Mouse (Mus musculus) forebrain, postnatal 0 days (tissue): ENCODE data around the gene Foxe3. TPM values are rescaled to one million over a fixed set of nuclear protein-coding genes. Genes with fewer than 3 reads are reported as not detected.

Experiments used
- ATAC-seq: fragments of 200-750 bp; cut with Nextera tagmentation; 2 replicates; pipeline ENCODE4 v1.8.0; 2017; ENCODE audit warnings: mild to moderate bottlenecking, moderate library complexity
- DNase-seq: peaks from one replicate; pipeline ENCODE4 v3.0.0-alpha.2; 2015
- H3K27ac ChIP-seq: fragments of 300-500 bp; sonication (generic); 2 replicates; pipeline ENCODE4 v1.5.1; 2014; ENCODE audit warnings: low read depth, mild to moderate bottlenecking, antibody characterized with exemption, low read length, moderate library complexity, mixed read lengths
- H3K27me3 ChIP-seq: fragments of 300-500 bp; sonication (generic); 2 replicates; pipeline ENCODE4 v1.6.1; 2014; ENCODE audit warnings: mild to moderate bottlenecking, low read length, mixed read lengths; ENCODE audit not compliant: insufficient read depth
- H3K36me3 ChIP-seq: fragments of 300-500 bp; sonication (generic); 2 replicates; pipeline ENCODE4 v1.6.1; 2014; ENCODE audit warnings: mild to moderate bottlenecking, moderate library complexity; ENCODE audit not compliant: insufficient read depth
- H3K4me1 ChIP-seq: fragments of 300-500 bp; sonication (generic); 2 replicates; pipeline ENCODE4 v1.6.1; 2014; ENCODE audit warnings: antibody characterized with exemption; ENCODE audit not compliant: insufficient read depth
- H3K4me2 ChIP-seq: fragments of 300-500 bp; sonication (generic); 2 replicates; pipeline ENCODE4 v1.6.1; 2014; ENCODE audit warnings: low read depth, mild to moderate bottlenecking, moderate library complexity
- H3K4me3 ChIP-seq: fragments of 300-500 bp; sonication (generic); 2 replicates; pipeline ENCODE4 v1.5.1; 2014; ENCODE audit warnings: low read depth, low read length, mixed read lengths
- H3K9ac ChIP-seq: fragments of 300-500 bp; sonication (generic); 2 replicates; pipeline ENCODE4 v1.6.1; 2014; ENCODE audit warnings: mild to moderate bottlenecking
- H3K9me3 ChIP-seq: fragments of 300-500 bp; sonication (generic); 2 replicates; pipeline ENCODE4 v1.6.1; 2016; ENCODE audit warnings: low read length
- CTCF ChIP-seq: sonication (generic); IDR thresholded peaks from 2 replicates; pipeline ENCODE4 v1.5.1; 2016; ENCODE audit warnings: antibody characterized with exemption, control low read depth, low read depth
- WGBS: fragments of 180-500 bp; shearing (Covaris S2); extraction: QIAGEN DNeasy Blood & Tissue Kit; methylation state at CpG from one replicate; pipeline ENCODE4 v1.1.7; 2014; 5-methylcytosine and 5-hydroxymethylcytosine counted together
- polyA plus RNA-seq: library from polyadenylated mRNA; unstranded; fragments of >200 nt; fragmentation: Nextera tagmentation; extraction: Ambion mirVana; gene quantifications from 2 replicates; pipeline ENCODE4 v1.2.1, GENCODE M21; 2015
- total RNA-seq: library from RNA; depleted of rRNA; stranded (reverse); fragments of >200 nt; gene quantifications from 2 replicates; pipeline ENCODE4 v1.2.3, GENCODE M21; 2014

Gene Foxe3
- total and polyA plus RNA-seq, 2 experiments from 2014 or later: not detected

DNA sequence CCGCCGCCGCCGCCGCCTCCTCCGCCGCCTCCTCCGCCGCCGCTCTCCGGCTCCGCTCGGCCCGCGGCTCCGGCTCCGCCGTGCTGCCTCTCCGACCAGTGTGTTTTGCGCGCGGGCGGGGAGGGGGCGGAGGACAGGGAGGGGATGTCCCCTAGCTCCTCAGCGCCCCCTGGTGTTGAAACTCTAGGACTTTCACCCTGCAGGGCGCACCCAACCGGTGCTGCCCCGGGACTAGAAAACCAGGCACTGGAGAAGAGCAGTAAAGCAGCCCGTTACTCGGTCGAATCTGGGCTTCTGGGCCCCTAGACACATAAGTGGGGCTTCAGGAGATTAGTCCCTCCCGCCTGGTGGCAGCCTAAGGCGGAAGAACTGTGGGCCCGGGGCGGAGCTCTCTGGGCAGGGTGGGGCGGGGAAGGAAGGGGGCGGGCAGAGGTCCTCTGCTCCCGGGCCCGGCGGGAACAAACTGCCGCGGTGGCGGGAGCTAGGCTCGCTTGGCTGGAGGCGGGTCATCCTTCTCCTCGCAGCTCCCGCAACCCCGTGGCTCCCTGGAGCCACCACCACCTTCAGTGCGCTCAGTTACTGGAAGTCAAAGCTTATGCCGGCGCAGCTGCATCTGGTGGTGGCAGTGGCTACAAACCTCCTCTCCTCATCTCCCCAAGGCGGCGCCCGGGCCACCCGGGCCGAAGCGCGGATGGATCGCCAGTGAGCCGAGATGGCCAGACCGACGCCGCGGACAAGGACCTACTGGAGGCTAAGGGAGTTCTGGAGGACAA, 16.8 kb downstream of the Foxe3 start, which contains the start of gene Foxd2:
Gene Foxd2 (minus strand): TSS at position 45 of the 773 bp plus-strand sequence.
- ATAC-seq (peak; percentile 73), DNase-seq (peak; percentile 77)
- Histone ChIP-seq H3K36me3 (no peaks in the 10 kb centered on the region), H3K4me1 (no peaks in the 10 kb centered on the region), H3K4me3 (peak within 1 kb of the TSS; percentile 29), H3K27me3 (peaks cover 87% of the 10 kb centered on the region), H3K27ac (no peak within 1 kb of the TSS), H3K9ac (no peak within 1 kb of the TSS), H3K9me3 (no peaks in the 10 kb centered on the region), H3K4me2 (peak within 1 kb of the TSS; percentile 43)
- TF ChIP-seq CTCF: peak; percentile 74
- WGBS: 1% methylated on average over 60 of the region's 64 CpGs

DNA sequence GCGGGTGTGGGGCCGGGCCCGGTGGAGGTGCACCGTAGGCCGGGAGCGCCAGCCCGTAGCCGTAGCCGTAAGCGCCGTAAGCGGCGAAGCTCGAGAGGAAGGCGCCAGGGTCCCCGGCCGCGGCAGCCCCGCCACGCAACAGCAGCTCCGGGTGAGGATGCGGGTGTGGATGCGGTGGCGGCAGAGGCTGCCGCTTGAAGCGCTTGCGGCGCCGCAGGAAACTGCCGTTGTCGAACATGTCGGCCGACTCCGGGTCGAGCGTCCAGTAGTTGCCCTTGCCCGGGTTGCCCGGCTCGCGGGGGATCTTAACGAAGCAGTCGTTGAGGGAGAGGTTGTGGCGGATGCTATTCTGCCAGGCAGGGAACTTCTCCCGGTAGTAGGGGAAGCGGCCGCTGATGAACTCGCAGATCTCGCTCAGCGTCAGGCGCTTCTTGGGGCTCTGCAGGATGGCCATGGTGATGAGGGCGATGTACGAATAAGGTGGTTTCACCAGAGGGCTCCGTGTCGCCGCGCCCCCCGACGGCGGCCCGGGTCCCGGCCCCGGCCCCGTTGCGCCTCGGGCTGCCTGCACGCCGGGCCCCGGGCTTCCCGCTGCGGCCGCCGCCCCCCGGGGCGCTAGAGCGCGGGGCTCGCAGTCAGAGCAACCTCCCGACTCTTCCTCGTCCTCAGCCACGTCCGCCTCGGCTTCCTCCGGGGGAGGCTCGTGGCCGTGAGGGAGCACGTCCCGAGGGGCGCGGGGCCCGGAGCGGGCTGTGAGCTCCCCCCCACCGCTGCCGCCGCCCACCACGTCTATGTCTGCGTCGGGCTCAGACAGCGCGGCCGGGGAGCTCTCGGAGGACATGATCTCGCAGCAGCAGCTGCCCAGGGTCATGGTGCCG, 17.6 kb downstream of the Foxe3 start:
- no peak for DNase-seq

DNA sequence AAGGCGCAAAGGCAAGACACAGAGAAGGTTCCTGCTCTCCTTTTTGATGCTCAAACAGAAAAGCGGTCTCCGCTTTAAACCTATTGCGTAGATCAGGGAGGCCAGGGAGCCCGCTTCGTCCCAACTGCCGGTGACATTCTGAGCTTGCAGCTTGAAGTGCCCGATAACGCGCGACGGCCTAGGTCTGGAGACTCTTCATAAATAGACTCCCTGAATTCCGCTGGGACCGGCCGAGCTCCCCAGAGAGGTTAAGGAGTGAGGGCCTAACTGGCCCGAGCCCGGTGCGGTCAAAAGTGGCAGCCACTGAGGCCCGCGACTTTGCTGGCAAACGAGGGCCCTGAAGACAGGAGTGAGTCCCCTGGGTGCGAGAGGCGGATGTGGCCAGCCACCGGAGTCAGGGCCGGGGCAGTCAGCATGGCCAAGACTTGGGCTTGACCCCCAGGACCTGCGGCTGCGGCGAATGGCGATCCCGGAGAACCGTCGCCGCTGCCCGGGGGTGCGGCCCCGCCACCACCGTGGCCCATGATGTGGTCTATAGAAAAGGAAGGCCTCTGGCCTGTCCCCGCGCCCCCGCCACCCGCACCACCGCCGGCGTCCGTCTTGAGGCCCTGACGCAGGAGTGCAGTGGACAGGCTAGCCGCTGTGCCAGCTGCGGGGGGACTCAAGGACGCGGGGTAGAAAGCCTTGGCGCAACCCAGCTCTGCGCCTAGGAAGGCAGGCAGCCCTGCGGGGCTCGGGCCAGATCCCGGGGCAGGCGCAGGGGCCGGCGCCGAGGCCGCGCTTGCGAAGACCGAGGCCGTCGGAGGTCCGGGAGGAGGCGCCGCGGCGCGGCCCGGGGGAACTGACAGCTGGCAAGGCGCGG, 18.5 kb downstream of the Foxe3 start:
- no peak overlapping the region for H3K9ac ChIP-seq
- H3K27ac ChIP-seq: no peak overlapping the region
- H3K4me1 ChIP-seq: no peaks in the 10 kb centered on the region
- ATAC-seq (no peak), DNase-seq (no peak)
- peaks cover 86% of the 10 kb centered on the region for H3K27me3 ChIP-seq
- no peaks in the 10 kb centered on the region for H3K9me3 ChIP-seq
- TF ChIP-seq CTCF: no peak
- H3K4me3 ChIP-seq: peak overlapping the region; percentile 29; the same call in 1 of the 2 replicates
- H3K4me2 ChIP-seq: 0 out of 2 replicates have a peak overlapping the region, but pooled peaks have one; percentile 43
- WGBS: 3% methylated on average over 73 of the region's 74 CpGs
- H3K36me3 ChIP-seq: no peaks in the 10 kb centered on the region

More for the DNA sequence above, 17.6 kb downstream of the Foxe3 start:
- under 1% methylated on average over 100 of the region's 103 CpGs for WGBS
- Histone ChIP-seq H3K9me3 (no peaks in the 10 kb centered on the region), H3K4me2 (peak overlapping the region; percentile 43), H3K4me1 (no peaks in the 10 kb centered on the region), H3K9ac (no peak overlapping the region), H3K27ac (no peak overlapping the region), H3K36me3 (no peaks in the 10 kb centered on the region), H3K4me3 (peak overlapping the region; percentile 29), H3K27me3 (peaks cover 84% of the 10 kb centered on the region)
- ATAC-seq: peak; percentile 30; the same call in 1 of the 2 replicates
- TF ChIP-seq CTCF: no peak

DNA sequence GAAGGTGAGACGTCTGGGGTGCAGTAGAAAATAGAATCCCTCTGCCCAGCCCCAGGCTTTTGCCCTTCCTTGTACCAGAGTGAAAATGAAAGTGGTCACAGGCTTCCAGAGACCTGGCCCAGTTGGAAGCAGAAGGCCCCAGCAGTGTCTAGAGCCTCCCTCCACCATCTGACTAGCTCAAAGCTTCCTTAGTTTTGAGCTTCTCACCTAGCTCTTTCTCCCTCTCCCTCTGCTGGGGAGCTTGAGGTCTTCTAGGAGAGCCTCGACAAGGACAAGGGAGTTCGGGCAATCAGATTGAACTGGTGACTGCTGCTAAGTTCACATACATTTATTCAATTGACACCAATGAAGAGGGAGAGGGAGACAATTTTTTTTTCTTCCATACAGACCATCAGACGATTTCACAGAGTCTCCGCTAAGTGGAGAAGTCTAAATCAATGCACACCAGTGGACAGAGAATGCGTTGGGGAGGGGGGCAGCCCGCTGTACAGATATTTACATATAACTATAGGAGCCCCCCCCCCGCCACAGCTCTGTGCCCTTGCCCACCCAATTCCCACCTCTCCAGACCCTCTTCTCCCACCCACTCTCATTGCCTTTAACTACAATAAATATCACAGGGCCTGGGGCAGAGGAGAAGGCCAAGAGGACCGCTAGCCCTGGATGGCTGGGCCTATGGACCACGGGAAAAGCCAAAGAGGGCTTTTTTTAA, 19.7 kb downstream of the Foxe3 start:
- no peak overlapping the region for H3K9ac ChIP-seq
- H3K36me3 ChIP-seq: no peaks in the 10 kb centered on the region
- H3K27me3 ChIP-seq: peaks cover 85% of the 10 kb centered on the region
- no peak for ATAC-seq
- no peak for DNase-seq
- no peaks in the 10 kb centered on the region for H3K9me3 ChIP-seq
- H3K27ac ChIP-seq: no peak overlapping the region
- 9% methylated on average over 10 of the region's 10 CpGs for WGBS
- H3K4me3 ChIP-seq: no peak overlapping the region
- H3K4me2 ChIP-seq: no peak overlapping the region
- H3K4me1 ChIP-seq: no peaks in the 10 kb centered on the region
- TF ChIP-seq CTCF: no peak

DNA sequence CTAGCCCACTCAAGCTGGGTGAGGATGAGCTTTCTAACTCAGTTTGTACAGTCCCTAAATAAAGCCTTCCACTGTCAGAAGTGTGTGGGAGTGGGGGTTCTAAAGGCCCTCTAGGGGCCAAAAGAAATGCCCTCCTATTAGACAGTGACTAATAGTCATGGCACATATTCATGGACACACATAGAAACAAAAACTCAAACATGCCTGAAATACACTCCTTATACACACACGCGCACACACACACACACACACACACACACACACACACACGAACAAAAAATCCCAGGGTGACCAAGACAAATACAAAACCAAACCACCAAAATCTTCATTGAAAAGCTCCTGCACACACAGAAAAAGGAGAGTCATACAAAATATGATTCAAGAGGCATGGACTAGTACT, 20.3 kb downstream of the Foxe3 start:
- H3K27me3 ChIP-seq: peaks cover 85% of the 10 kb centered on the region
- H3K4me3 ChIP-seq: no peak overlapping the region
- no peaks in the 10 kb centered on the region for H3K9me3 ChIP-seq
- no peak overlapping the region for H3K4me2 ChIP-seq
- 53% methylated on average over 3 of the region's 3 CpGs for WGBS
- H3K36me3 ChIP-seq: no peaks in the 10 kb centered on the region
- H3K9ac ChIP-seq: no peak overlapping the region
- no peak for ATAC-seq
- no peak for DNase-seq
- no peak overlapping the region for H3K27ac ChIP-seq
- no peaks in the 10 kb centered on the region for H3K4me1 ChIP-seq
- TF ChIP-seq CTCF: no peak

DNA sequence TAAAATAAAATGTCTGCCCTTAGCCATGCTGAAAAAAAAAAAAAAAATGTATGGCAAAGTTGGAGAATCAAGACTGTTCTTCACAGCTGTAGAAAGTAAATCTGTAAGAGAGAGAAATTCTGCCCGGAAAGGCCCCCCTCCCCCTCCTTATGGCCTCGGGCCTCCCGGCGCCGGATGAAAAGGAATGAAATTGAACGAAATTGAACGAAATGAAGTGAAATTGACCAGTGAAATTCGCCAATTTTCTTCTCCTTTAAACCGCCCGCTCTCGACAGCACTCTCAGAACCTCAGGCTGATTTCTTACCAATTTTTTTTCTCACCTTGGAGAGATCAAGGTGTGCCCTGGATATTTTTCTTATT, 22.4 kb downstream of the Foxe3 start:
- ATAC-seq (no peak), DNase-seq (peak; percentile 59)
- H3K9me3 ChIP-seq: no peaks in the 10 kb centered on the region
- H3K27ac ChIP-seq: no peak overlapping the region
- no peaks in the 10 kb centered on the region for H3K4me1 ChIP-seq
- under 1% methylated on average over 11 of the region's 11 CpGs for WGBS
- TF ChIP-seq CTCF: no peak
- no peak overlapping the region for H3K9ac ChIP-seq
- H3K4me3 ChIP-seq: no peak overlapping the region
- H3K4me2 ChIP-seq: no peak overlapping the region
- H3K36me3 ChIP-seq: no peaks in the 10 kb centered on the region
- H3K27me3 ChIP-seq: peaks cover 86% of the 10 kb centered on the region
